Mouse (Mus musculus): ENCODE measurements at regions not wholly inside any gene's neighbourhood (a gene's known extent, or its start where the extent isn't known, plus 50 kb on each side); places are given as distances from the start of the nearest gene placed in this dataset.

GRCm38 (mm10) chr4:83915871-83916270 lies 390.5 kb downstream of the Ccdc171 start:
- DNase-seq (ENCODE audit: low spot score in 2 of 2): no peak

GRCm38 (mm10) chr4:83917009-83917408 lies 391.7 kb downstream of the Ccdc171 start:
- DNase-seq (ENCODE audit: low spot score in 2 of 2): no peak

- DNase-seq (ENCODE audit: low spot score in 2 of 2): no peak
These were observed 392.7 kb downstream of the Ccdc171 start for GRCm38 (mm10) chr4:83918093-83918492.

GRCm38 (mm10) chr4:83919041-83919440 lies 393.7 kb downstream of the Ccdc171 start:
- DNase-seq (ENCODE audit: low spot score in 2 of 2): no peak

- DNase-seq (ENCODE audit: low spot score in 2 of 2): no peak
These were observed 399.9 kb downstream of the Ccdc171 start for GRCm38 (mm10) chr4:83925118-83925842.

- DNase-seq (ENCODE audit: low spot score in 2 of 2): no peak
These were observed 400.9 kb downstream of the Ccdc171 start for GRCm38 (mm10) chr4:83926195-83926731.

- DNase-seq (ENCODE audit: low spot score in 2 of 2): no peak
These were observed 406.7 kb downstream of the Ccdc171 start for GRCm38 (mm10) chr4:83931897-83932654.

GRCm38 (mm10) chr4:83941693-83942092 lies 416.3 kb downstream of the Ccdc171 start:
- no peak for DNase-seq (ENCODE audit: low spot score in 2 of 2)

GRCm38 (mm10) chr4:83949612-83950011 lies 424.3 kb downstream of the Ccdc171 start:
- DNase-seq (ENCODE audit: low spot score in 2 of 2): no peak

GRCm38 (mm10) chr4:83950809-83951409 lies 425.6 kb downstream of the Ccdc171 start:
- DNase-seq (ENCODE audit: low spot score in 2 of 2): no peak

GRCm38 (mm10) chr4:83956252-83956904 lies 431.0 kb downstream of the Ccdc171 start:
- no peak for DNase-seq (ENCODE audit: low spot score in 2 of 2)

- no peak for DNase-seq (ENCODE audit: low spot score in 2 of 2)
These were observed 431.9 kb downstream of the Ccdc171 start for GRCm38 (mm10) chr4:83957217-83957692.

- DNase-seq (ENCODE audit: low spot score in 2 of 2): no peak
These were observed 441.6 kb downstream of the Ccdc171 start for GRCm38 (mm10) chr4:83966898-83967297.

- no peak for DNase-seq (ENCODE audit: low spot score in 2 of 2)
These were observed 447.8 kb downstream of the Ccdc171 start for GRCm38 (mm10) chr4:83973162-83973561.

GRCm38 (mm10) chr4:83974214-83975012 lies 449.1 kb downstream of the Ccdc171 start:
- no peak for DNase-seq (ENCODE audit: low spot score in 2 of 2)

- DNase-seq (ENCODE audit: low spot score in 2 of 2): no peak
These were observed 450.2 kb downstream of the Ccdc171 start for GRCm38 (mm10) chr4:83975569-83975968.

- no peak for DNase-seq (ENCODE audit: low spot score in 2 of 2)
These were observed 450.7 kb downstream of the Ccdc171 start for GRCm38 (mm10) chr4:83976067-83976466.

GRCm38 (mm10) chr4:83979088-83979487 lies 453.7 kb downstream of the Ccdc171 start:
- no peak for DNase-seq (ENCODE audit: low spot score in 2 of 2)

GRCm38 (mm10) chr4:83984671-83985391 lies 459.5 kb downstream of the Ccdc171 start:
- no peak for DNase-seq (ENCODE audit: low spot score in 2 of 2)

GRCm38 (mm10) chr4:83985451-83985850 lies 460.1 kb downstream of the Ccdc171 start:
- DNase-seq (ENCODE audit: low spot score in 2 of 2): no peak
